Mouse (Mus musculus) kidney, embryonic 14.5 days (tissue): ENCODE data around the gene Zcchc7. TPM values are rescaled to one million over a fixed set of nuclear protein-coding genes. Genes with fewer than 3 reads are reported as not detected.
"Not testable (repeated sequence)": the region's sequence is repeated elsewhere in the genome, so short reads cannot be mapped to it uniquely, and the experiment has no call there.

Experiments used
- ATAC-seq: fragments of 200-750 bp; cut with Nextera tagmentation; 2 replicates; pipeline ENCODE4 v1.8.0; 2017; ENCODE audit warnings: moderate number of reproducible peaks, mild to moderate bottlenecking, moderate TSS enrichment, moderate library complexity; ENCODE audit not compliant: low FRiP score, low TSS enrichment
- H3K27ac ChIP-seq: fragments of 300-500 bp; sonication (generic); 2 replicates; pipeline ENCODE4 v1.5.1; 2014; ENCODE audit warnings: low read depth, mild to moderate bottlenecking, low read length, moderate library complexity, mixed read lengths
- H3K27me3 ChIP-seq: fragments of 300-500 bp; sonication (generic); 2 replicates; pipeline ENCODE4 v1.6.1; 2014; ENCODE audit warnings: mild to moderate bottlenecking, low read length; ENCODE audit not compliant: control insufficient read depth, insufficient read depth
- H3K36me3 ChIP-seq: fragments of 300-500 bp; sonication (generic); 2 replicates; pipeline ENCODE4 v1.6.1; 2014; ENCODE audit warnings: low read length, mixed read lengths; ENCODE audit not compliant: control insufficient read depth, insufficient read depth
- H3K4me1 ChIP-seq: fragments of 300-500 bp; sonication (generic); 2 replicates; pipeline ENCODE4 v1.6.1; 2014; ENCODE audit warnings: low read length, mixed read lengths; ENCODE audit not compliant: control insufficient read depth, insufficient read depth
- H3K4me2 ChIP-seq: fragments of 300-500 bp; sonication (generic); replicated peaks from 2 replicates; pipeline ENCODE4 v1.6.1; 2014; ENCODE audit warnings: low read depth, mild to moderate bottlenecking, low read length
- H3K4me3 ChIP-seq: fragments of 300-500 bp; sonication (generic); 2 replicates; pipeline ENCODE4 v1.5.1; 2014; ENCODE audit warnings: mild to moderate bottlenecking, low read length
- H3K9ac ChIP-seq: fragments of 300-500 bp; sonication (generic); 2 replicates; pipeline ENCODE4 v1.6.1; 2014; ENCODE audit warnings: low read depth, mild to moderate bottlenecking, low read length, moderate library complexity
- H3K9me3 ChIP-seq: fragments of 300-500 bp; sonication (generic); 2 replicates; pipeline ENCODE4 v1.6.1; 2016; ENCODE audit warnings: low read length; ENCODE audit not compliant: control insufficient read depth
- WGBS: fragments of 180-500 bp; shearing (Covaris S2); extraction: QIAGEN DNeasy Blood & Tissue Kit; methylation state at CpG from one replicate; pipeline ENCODE4 v1.1.7; 2014; 5-methylcytosine and 5-hydroxymethylcytosine counted together
- polyA plus RNA-seq: library from polyadenylated mRNA; unstranded; fragments of >200 nt; fragmentation: Nextera tagmentation; extraction: Ambion mirVana; gene quantifications from 2 replicates; pipeline ENCODE4 v1.2.1, GENCODE M21; 2014

Gene Zcchc7
- polyA plus RNA-seq, 1 experiment from 2014 or later = 37.9 TPM

GRCm38 (mm10) chr4:44939576-44940249 is 184.0 kb downstream of the Zcchc7 start:
- no peak overlapping the region for H3K4me2 ChIP-seq
- no peak overlapping the region for H3K9ac ChIP-seq
- WGBS = 83% methylated on average over 14 of the region's 14 CpGs
- ATAC-seq = no peak
- no peak overlapping the region for H3K4me3 ChIP-seq
- no peaks in the 10 kb centered on the region for H3K36me3 ChIP-seq
- no peaks in the 10 kb centered on the region for H3K9me3 ChIP-seq
- H3K27ac ChIP-seq = no peak overlapping the region
- no peaks in the 10 kb centered on the region; the same call in 1 of the 2 replicates for H3K4me1 ChIP-seq
- no peaks in the 10 kb centered on the region for H3K27me3 ChIP-seq

- Histone ChIP-seq H3K9me3 (no peaks in the 10 kb centered on the region), H3K27ac (no peak overlapping the region), H3K27me3 (no peaks in the 10 kb centered on the region), H3K9ac (no peak overlapping the region), H3K4me2 (no peak overlapping the region), H3K4me1 (no peaks in the 10 kb centered on the region; the same call in 1 of the 2 replicates), H3K4me3 (no peak overlapping the region), H3K36me3 (no peaks in the 10 kb centered on the region)
- WGBS = 79% methylated on average over 9 of the region's 9 CpGs
- ATAC-seq = no peak
Observed at GRCm38 (mm10) chr4:44940286-44940685, 184.6 kb downstream of the Zcchc7 start.

- ATAC-seq = no peak
- WGBS = 84% methylated on average over 1 of the region's 1 CpGs
- no peaks in the 10 kb centered on the region for H3K36me3 ChIP-seq
- no peaks in the 10 kb centered on the region; the same call in 1 of the 2 replicates for H3K4me1 ChIP-seq
- H3K4me3 ChIP-seq = no peak overlapping the region
- H3K27me3 ChIP-seq = no peaks in the 10 kb centered on the region
- H3K4me2 ChIP-seq = no peak overlapping the region
- no peak overlapping the region for H3K9ac ChIP-seq
- H3K9me3 ChIP-seq = no peaks in the 10 kb centered on the region
- no peak overlapping the region for H3K27ac ChIP-seq
Observed at GRCm38 (mm10) chr4:44942237-44942636, 186.6 kb downstream of the Zcchc7 start.

- ATAC-seq = no peak
- H3K4me3 ChIP-seq = no peak overlapping the region
- no peak overlapping the region for H3K9ac ChIP-seq
- H3K36me3 ChIP-seq = no peaks in the 10 kb centered on the region
- H3K27me3 ChIP-seq = no peaks in the 10 kb centered on the region
- no peak overlapping the region for H3K4me2 ChIP-seq
- 65% methylated on average over 6 of the region's 6 CpGs for WGBS
- H3K9me3 ChIP-seq = no peaks in the 10 kb centered on the region
- no peaks in the 10 kb centered on the region; the same call in 1 of the 2 replicates for H3K4me1 ChIP-seq
- no peak overlapping the region; the same call in 1 of the 2 replicates for H3K27ac ChIP-seq
Observed at GRCm38 (mm10) chr4:44943480-44943879, 187.8 kb downstream of the Zcchc7 start.

- WGBS = 83% methylated on average over 10 of the region's 10 CpGs
- no peak for ATAC-seq
- Histone ChIP-seq H3K9me3 (no peaks in the 10 kb centered on the region), H3K36me3 (no peaks in the 10 kb centered on the region), H3K27ac (no peak overlapping the region), H3K27me3 (no peaks in the 10 kb centered on the region), H3K4me2 (no peak overlapping the region), H3K4me1 (no peaks in the 10 kb centered on the region), H3K9ac (no peak overlapping the region), H3K4me3 (no peak overlapping the region)
Observed at GRCm38 (mm10) chr4:44944426-44945075, 188.9 kb downstream of the Zcchc7 start.

GRCm38 (mm10) chr4:44946126-44946525 is 190.4 kb downstream of the Zcchc7 start:
- not testable (repeated sequence) for H3K4me3 ChIP-seq, H3K4me2 ChIP-seq, H3K4me1 ChIP-seq, H3K27me3 ChIP-seq, ATAC-seq, H3K27ac ChIP-seq, H3K9me3 ChIP-seq, H3K9ac ChIP-seq, H3K36me3 ChIP-seq
- WGBS = 90% methylated on average over 2 of the region's 2 CpGs

- Histone ChIP-seq H3K27me3 (no peaks in the 10 kb centered on the region), H3K9ac (no peak overlapping the region), H3K27ac (no peak overlapping the region), H3K4me1 (no peaks in the 10 kb centered on the region), H3K9me3 (no peaks in the 10 kb centered on the region), H3K36me3 (no peaks in the 10 kb centered on the region), H3K4me2 (no peak overlapping the region), H3K4me3 (no peak overlapping the region)
- 69% methylated on average over 5 of the region's 5 CpGs for WGBS
- no peak for ATAC-seq
Observed at GRCm38 (mm10) chr4:44947464-44947863, 191.8 kb downstream of the Zcchc7 start.

GRCm38 (mm10) chr4:44948314-44948713 is 192.6 kb downstream of the Zcchc7 start:
- Histone ChIP-seq H3K27me3 (no peaks in the 10 kb centered on the region), H3K36me3 (no peaks in the 10 kb centered on the region), H3K9ac (no peak overlapping the region), H3K4me1 (no peaks in the 10 kb centered on the region), H3K4me2 (no peak overlapping the region), H3K27ac (no peak overlapping the region), H3K4me3 (no peak overlapping the region), H3K9me3 (no peaks in the 10 kb centered on the region)
- 92% methylated on average over 1 of the region's 1 CpGs for WGBS
- no peak for ATAC-seq

GRCm38 (mm10) chr4:44953041-44953440 is 197.4 kb downstream of the Zcchc7 start:
- no peak overlapping the region for H3K9ac ChIP-seq
- H3K4me1 ChIP-seq = no peaks in the 10 kb centered on the region
- WGBS = 71% methylated on average over 9 of the region's 9 CpGs
- H3K4me3 ChIP-seq = no peak overlapping the region
- H3K4me2 ChIP-seq = no peak overlapping the region
- no peaks in the 10 kb centered on the region for H3K27me3 ChIP-seq
- no peak for ATAC-seq
- H3K27ac ChIP-seq = no peak overlapping the region
- H3K36me3 ChIP-seq = no peaks in the 10 kb centered on the region
- no peaks in the 10 kb centered on the region for H3K9me3 ChIP-seq
